Mouse (Mus musculus) heart, embryonic 14.5 days (tissue): Measurements from ENCODE around the gene Zbtb46. TPM values are rescaled to one million over a fixed set of nuclear protein-coding genes. Genes with fewer than 3 reads are reported as not detected.

Source experiments
- ATAC-seq: fragments of 200-750 bp; cut with Nextera tagmentation; 2 replicates; pipeline ENCODE4 v1.8.0; 2017; ENCODE audit warnings: low read depth, moderate TSS enrichment; ENCODE audit not compliant: insufficient number of reproducible peaks, insufficient read depth, low FRiP score
- H3K27ac ChIP-seq, 2 experiments: fragments of 200-500 bp in 1 of 2; fragments of 300-500 bp in 1 of 2; sonication (generic) in 1 of 2; replicated peaks in 1 of 2; 2 replicates each; pipeline ENCODE4 v1.5.1; 2012 to 2014; ENCODE audit warnings: low read depth in 2 of 2, low read length in 2 of 2, control low read depth in 1 of 2, mild to moderate bottlenecking in 1 of 2, mixed read lengths in 1 of 2; ENCODE audit not compliant: control insufficient read depth in 1 of 2, insufficient read depth in 1 of 2
- H3K27me3 ChIP-seq: fragments of 300-500 bp; sonication (generic); 2 replicates; pipeline ENCODE4 v1.6.1; 2014; ENCODE audit warnings: mild to moderate bottlenecking, low read length, control low read depth; ENCODE audit not compliant: control insufficient read depth, insufficient read depth
- H3K36me3 ChIP-seq: fragments of 300-500 bp; sonication (generic); 2 replicates; pipeline ENCODE4 v1.6.1; 2014; ENCODE audit warnings: mild to moderate bottlenecking, control low read depth, low read length, mixed read lengths; ENCODE audit not compliant: control insufficient read depth, insufficient read depth
- H3K4me1 ChIP-seq, 2 experiments: fragments of 200-500 bp in 1 of 2; fragments of 300-500 bp in 1 of 2; sonication (generic) in 1 of 2; 2 replicates each; pipeline ENCODE4 v1.6.1; 2012 to 2014; ENCODE audit warnings: low read length in 2 of 2, control low read depth in 1 of 2, mixed read lengths in 1 of 2; ENCODE audit not compliant: control insufficient read depth in 2 of 2, insufficient read depth in 2 of 2
- H3K4me2 ChIP-seq: fragments of 300-500 bp; sonication (generic); 2 replicates; pipeline ENCODE4 v1.6.1; 2014; ENCODE audit warnings: mild to moderate bottlenecking, low read length
- H3K4me3 ChIP-seq, 2 experiments: fragments of 200-500 bp in 1 of 2; fragments of 300-500 bp in 1 of 2; sonication (generic) in 1 of 2; 2 replicates each; pipeline ENCODE4 v1.5.1; 2012 to 2014; ENCODE audit warnings: low read length in 2 of 2, mild to moderate bottlenecking in 2 of 2, control low read depth in 1 of 2, low read depth in 1 of 2, moderate library complexity in 1 of 2; ENCODE audit not compliant: control insufficient read depth in 1 of 2, insufficient read depth in 1 of 2
- H3K9ac ChIP-seq: fragments of 300-500 bp; sonication (generic); 2 replicates; pipeline ENCODE4 v1.6.1; 2014; ENCODE audit warnings: mild to moderate bottlenecking, low read length
- H3K9me3 ChIP-seq: fragments of 300-500 bp; sonication (generic); 2 replicates; pipeline ENCODE4 v1.6.1; 2016; ENCODE audit warnings: low read length, control low read depth; ENCODE audit not compliant: control insufficient read depth
- WGBS: fragments of 180-500 bp; shearing (Covaris S2); extraction: QIAGEN DNeasy Blood & Tissue Kit; methylation state at CpG from one replicate; pipeline ENCODE4 v1.1.7; 2014; 5-methylcytosine and 5-hydroxymethylcytosine counted together
- polyA plus RNA-seq: library from polyadenylated mRNA; unstranded; fragments of >200 nt; fragmentation: Nextera tagmentation; extraction: Ambion mirVana; gene quantifications from 2 replicates; pipeline ENCODE4 v1.2.1, GENCODE M21; 2014

Gene Zbtb46
- polyA plus RNA-seq, 1 experiment from 2014 or later = 8.8 TPM

GRCm38 (mm10) chr2:181462604-181463003 lies 3.4 kb upstream of the Zbtb46 start:
- Histone ChIP-seq H3K4me2 (peak overlapping the region; percentile 42; the same call in 1 of the 2 replicates), H3K27me3 (no peaks in the 10 kb centered on the region), H3K36me3 (no peaks in the 10 kb centered on the region), H3K4me1 (peaks cover 11 to 19% of the 10 kb centered on the region in 2 experiments; a peak in 2 of 4 replicates), H3K27ac (no peak overlapping the region), H3K9ac (no peak overlapping the region), H3K4me3 (no peak overlapping the region), H3K9me3 (no peaks in the 10 kb centered on the region)
- 85% methylated on average over 1 of the region's 1 CpGs for WGBS
- no peak for ATAC-seq

- Histone ChIP-seq H3K27ac (no peak overlapping the region), H3K36me3 (no peaks in the 10 kb centered on the region), H3K9ac (no peak overlapping the region), H3K4me1 (peaks cover 11 to 19% of the 10 kb centered on the region in 2 experiments; a peak in 2 of 4 replicates), H3K9me3 (no peaks in the 10 kb centered on the region), H3K4me3 (no peak overlapping the region), H3K4me2 (no peak overlapping the region), H3K27me3 (no peaks in the 10 kb centered on the region)
- 88% methylated on average over 1 of the region's 1 CpGs for WGBS
- ATAC-seq = no peak
Measured at GRCm38 (mm10) chr2:181461536-181462100, 2.4 kb upstream of the Zbtb46 start.

- Histone ChIP-seq H3K4me3 (peak overlapping the region; percentile 67 to 75), H3K9ac (peak overlapping the region; percentile 85), H3K4me1 (peaks cover 11 to 24% of the 10 kb centered on the region in 2 experiments; a peak in 3 of 4 replicates), H3K9me3 (no peaks in the 10 kb centered on the region), H3K27me3 (no peaks in the 10 kb centered on the region), H3K27ac (peak overlapping the region; percentile 28 to 73), H3K36me3 (no peaks in the 10 kb centered on the region), H3K4me2 (peak overlapping the region; percentile 100)
- WGBS = under 1% methylated on average over 71 of the region's 71 CpGs
- ATAC-seq = peak; percentile 45
Measured at GRCm38 (mm10) chr2:181459673-181460621, 721 bp upstream of the Zbtb46 start.

GRCm38 (mm10) chr2:181458411-181459152 lies 644 bp downstream of the Zbtb46 start:
- Histone ChIP-seq H3K27me3 (no peaks in the 10 kb centered on the region), H3K4me1 (peaks cover 11 to 24% of the 10 kb centered on the region in 2 experiments; a peak in 3 of 4 replicates), H3K36me3 (no peaks in the 10 kb centered on the region), H3K4me2 (peak overlapping the region; percentile 100), H3K9ac (peak overlapping the region; percentile 85), H3K9me3 (no peaks in the 10 kb centered on the region), H3K4me3 (peak overlapping the region; percentile 59 to 75), H3K27ac (peak overlapping the region in 1 of 2 experiments; percentile 62; a peak in 3 of 4 replicates)
- 1% methylated on average over 61 of the region's 72 CpGs for WGBS
- no peak; the same call in 1 of the 2 replicates for ATAC-seq

- no peak for ATAC-seq
- H3K4me3 ChIP-seq = peak overlapping the region; percentile 59 to 75
- 7% methylated on average over 15 of the region's 15 CpGs for WGBS
- H3K9ac ChIP-seq = peak overlapping the region; percentile 85
- H3K4me1 ChIP-seq = peaks cover 9 to 19% of the 10 kb centered on the region in 2 experiments; a peak in 3 of 4 replicates
- peak overlapping the region; percentile 100 for H3K4me2 ChIP-seq
- H3K27ac ChIP-seq = no peak overlapping the region
- no peaks in the 10 kb centered on the region for H3K27me3 ChIP-seq
- no peaks in the 10 kb centered on the region for H3K9me3 ChIP-seq
- H3K36me3 ChIP-seq = no peaks in the 10 kb centered on the region
Measured at GRCm38 (mm10) chr2:181457831-181458230, 1.4 kb downstream of the Zbtb46 start.

GRCm38 (mm10) chr2:181455899-181456298 lies 3.3 kb downstream of the Zbtb46 start:
- Histone ChIP-seq H3K9me3 (no peaks in the 10 kb centered on the region), H3K27me3 (no peaks in the 10 kb centered on the region), H3K36me3 (no peaks in the 10 kb centered on the region), H3K9ac (no peak overlapping the region), H3K27ac (no peak overlapping the region), H3K4me1 (peaks cover 6 to 15% of the 10 kb centered on the region in 2 experiments; a peak in 2 of 4 replicates), H3K4me3 (no peak overlapping the region), H3K4me2 (no peak overlapping the region)
- no peak for ATAC-seq
- 43% methylated on average over 2 of the region's 2 CpGs for WGBS

- H3K27ac ChIP-seq = no peak overlapping the region
- H3K9ac ChIP-seq = no peak overlapping the region
- H3K36me3 ChIP-seq = no peaks in the 10 kb centered on the region
- no peaks in the 10 kb centered on the region for H3K9me3 ChIP-seq
- peaks cover 0 to 5% of the 10 kb centered on the region in 2 experiments; a peak in 1 of 4 replicates for H3K4me1 ChIP-seq
- no peaks in the 10 kb centered on the region for H3K27me3 ChIP-seq
- WGBS = 47% methylated on average over 1 of the region's 1 CpGs
- no peak for ATAC-seq
- no peak overlapping the region for H3K4me2 ChIP-seq
- no peak overlapping the region for H3K4me3 ChIP-seq
Measured at GRCm38 (mm10) chr2:181453274-181453673, 6.0 kb downstream of the Zbtb46 start.
